Mouse (Mus musculus) frontal cortex, adult 2 months (tissue): ENCODE measurements around the gene Thtpa. TPM values are rescaled to one million over a fixed set of nuclear protein-coding genes. Genes with fewer than 3 reads are reported as not detected.
A peak's percentile ranks its signal among the peaks of the same experiment; 100 is the strongest.

Source experiments
- DNase-seq, 2 experiments: peaks; one replicate each; pipeline ENCODE4 v3.0.0; 2022; ENCODE audit warnings: low spot score in 1 of 2; ENCODE audit errors: extremely low spot score in 1 of 2
- polyA plus RNA-seq: library from polyadenylated mRNA; depleted of rRNA; stranded (reverse); fragments of >200 nt; gene quantifications from 2 replicates; pipeline ENCODE4 v1.2.3, GENCODE M21; 2012; rRNA removed

Thtpa gene
- polyA plus RNA-seq, 1 experiment, result 15.5 TPM

DNA sequence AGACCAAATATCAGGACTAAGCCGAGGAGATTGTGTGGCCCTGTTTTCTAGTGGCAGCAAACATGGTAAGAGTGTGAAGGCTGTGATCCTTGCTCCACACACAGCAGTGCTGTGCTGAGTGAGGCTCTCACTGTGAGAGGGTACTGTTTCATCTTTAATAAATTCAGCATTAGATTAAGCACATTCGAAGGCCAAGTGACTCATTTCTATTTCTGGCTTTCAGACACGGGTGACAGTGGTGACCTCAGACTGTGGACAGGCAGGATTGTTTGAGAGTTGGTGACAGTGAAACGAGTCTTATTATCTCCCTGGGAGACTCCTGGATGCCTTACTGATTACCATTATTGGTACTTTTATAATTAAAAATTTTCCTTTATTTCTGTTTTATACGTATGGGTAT, 31.1 kb downstream of the Thtpa start:
- no peak for DNase-seq

GRCm38 (mm10) chr14:55126521-55126920, 31.9 kb downstream of the Thtpa start:
- no peak for DNase-seq

GRCm38 (mm10) chr14:55135676-55136075, 41.1 kb downstream of the Thtpa start:
- no peak for DNase-seq

- DNase-seq, result no peak
Observed at GRCm38 (mm10) chr14:55139313-55139712, 44.7 kb downstream of the Thtpa start.

DNA sequence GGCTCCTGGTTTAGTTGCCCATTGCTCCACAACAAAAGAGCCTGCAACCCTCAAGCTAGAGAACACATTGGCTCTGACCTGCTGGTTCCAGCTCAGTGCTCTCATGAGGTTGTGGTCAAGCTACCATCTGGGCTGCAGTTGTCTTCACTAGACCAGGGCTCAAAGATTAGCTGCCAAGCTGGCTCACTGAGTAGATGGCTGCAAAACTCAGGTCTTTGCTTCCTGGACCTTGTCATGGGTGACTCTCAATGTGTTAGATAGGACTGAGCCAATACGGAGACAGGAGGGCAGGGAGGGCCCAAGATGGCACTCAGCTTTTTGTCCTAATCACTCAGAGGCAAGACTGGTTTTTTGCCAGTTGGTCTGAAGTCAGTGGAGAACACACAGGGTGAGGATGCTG, 51.7 kb downstream of the Thtpa start:
- DNase-seq, result no peak

GRCm38 (mm10) chr14:55146829-55147401, 52.3 kb downstream of the Thtpa start:
- DNase-seq, result no peak

GRCm38 (mm10) chr14:55148363-55148915, 53.9 kb downstream of the Thtpa start:
- DNase-seq, result peak in 1 of 2 experiments; percentile 83

Other genes starting within 250 kb of the Thtpa start
- 8.7 and 9.0 TPM in 2 replicates for gene Homez, start 223.8 kb upstream of the Thtpa start, polyA plus RNA-seq
- 13.7 and 16.1 TPM in 2 replicates for gene Ppp1r3e, start 217.2 kb upstream of the Thtpa start, polyA plus RNA-seq
- 92.6 and 107 TPM in 2 replicates for gene Bcl2l2, start 211.4 kb upstream of the Thtpa start, polyA plus RNA-seq
- gene Gm20521, start 211.3 kb upstream of the Thtpa start, polyA plus RNA-seq, result 0.90 TPM in 1 of 2 replicates, not detected in the other
- gene Pabpn1, start 202.3 kb upstream of the Thtpa start, polyA plus RNA-seq, result 466 and 555 TPM in 2 replicates
- gene Slc22a17, start 181.7 kb upstream of the Thtpa start, polyA plus RNA-seq, result 744 and 786 TPM in 2 replicates
- gene Efs, start 168.7 kb upstream of the Thtpa start, polyA plus RNA-seq, result 13.4 and 14.5 TPM in 2 replicates
- 0.46 and 0.90 TPM in 2 replicates for gene Il25, start 162.1 kb upstream of the Thtpa start, polyA plus RNA-seq
- 120 and 147 TPM in 2 replicates for gene Cmtm5, start 158.5 kb upstream of the Thtpa start, polyA plus RNA-seq
- gene Myh6, start 127.9 kb upstream of the Thtpa start, polyA plus RNA-seq, result 0.02 and 0.17 TPM in 2 replicates
- not detected in 2 replicates for gene Gm17428, start 117.9 kb upstream of the Thtpa start, polyA plus RNA-seq
- gene Myh7, start 100.2 kb upstream of the Thtpa start, polyA plus RNA-seq, result 26.8 and 29.3 TPM in 2 replicates
- 36.5 and 37.2 TPM in 2 replicates for gene Ngdn, start 79.3 kb upstream of the Thtpa start, polyA plus RNA-seq
- gene Zfhx2, start 2.5 kb upstream of the Thtpa start, polyA plus RNA-seq, result 13.4 and 15.0 TPM in 2 replicates
- gene Ap1g2, start 11.8 kb downstream of the Thtpa start, polyA plus RNA-seq, result 15.5 and 18.3 TPM in 2 replicates
- 228 and 231 TPM in 2 replicates for gene Jph4, start 22.2 kb downstream of the Thtpa start, polyA plus RNA-seq
- gene Dhrs2, start 127.2 kb downstream of the Thtpa start, polyA plus RNA-seq, result 0.27 and 0.32 TPM in 2 replicates